Mouse (Mus musculus) megakaryocyte, adult 5-6 weeks (primary cell): Measurements from ENCODE around the gene Serpine2. TPM values are rescaled to one million over a fixed set of nuclear protein-coding genes. Genes with fewer than 3 reads are reported as not detected.

Experiments used
- ATAC-seq: 2 replicates; pipeline ENCODE4 v1.8.0; 2016; ENCODE audit warnings: mild to moderate bottlenecking, inconsistent platforms; ENCODE audit not compliant: poor library complexity, severe bottlenecking
- total RNA-seq, 2 experiments: library from RNA; stranded (forward) in 1 of 2; stranded (reverse) in 1 of 2; fragments of 153-499, 151-499 nt in 1 of 2; fragments of 221-1000, 200-1000 nt in 1 of 2; gene quantifications; 2 replicates each; pipeline versions ENCODE4 v1.2.3 to v1.2.4; 2015 to 2017

Gene Serpine2
- total RNA-seq, 2 experiments from 2014 or later: 3.3 to 6.4 TPM

GRCm38 (mm10) chr1:79819296-79819879 is 41.6 kb downstream of the Serpine2 start:
- no peak for ATAC-seq

- no peak for ATAC-seq
Observed at GRCm38 (mm10) chr1:79815446-79815845, 45.5 kb downstream of the Serpine2 start.

GRCm38 (mm10) chr1:79809447-79809846 is 51.5 kb downstream of the Serpine2 start:
- ATAC-seq: no peak

GRCm38 (mm10) chr1:79806865-79807264 is 54.1 kb downstream of the Serpine2 start:
- ATAC-seq: no peak

GRCm38 (mm10) chr1:79803614-79804013 is 57.4 kb downstream of the Serpine2 start:
- no peak for ATAC-seq

GRCm38 (mm10) chr1:79802858-79803427 is 58.0 kb downstream of the Serpine2 start:
- ATAC-seq: no peak

- ATAC-seq: no peak
Observed at GRCm38 (mm10) chr1:79797084-79797483, 63.9 kb downstream of the Serpine2 start.

GRCm38 (mm10) chr1:79786267-79786927 is 74.6 kb downstream of the Serpine2 start:
- peak; percentile 90 for ATAC-seq

- ATAC-seq: no peak
Observed at GRCm38 (mm10) chr1:79782433-79782832, 78.5 kb downstream of the Serpine2 start.

- ATAC-seq: no peak
Observed at GRCm38 (mm10) chr1:79778011-79778410, 83.0 kb downstream of the Serpine2 start.

- ATAC-seq: peak; percentile 99
Observed at GRCm38 (mm10) chr1:79775927-79776458, 85.0 kb downstream of the Serpine2 start, which contains the start of the genes Mrpl44 and Wdfy1. Gene Mrpl44 (plus strand): TSS chr1:79776018. Gene Wdfy1 (minus strand): TSS chr1:79776143.

GRCm38 (mm10) chr1:79774164-79774780 is 86.7 kb downstream of the Serpine2 start:
- no peak for ATAC-seq

- ATAC-seq: no peak; the same call in 1 of the 2 replicates
Observed at GRCm38 (mm10) chr1:79768231-79768630, 92.7 kb downstream of the Serpine2 start.

- no peak for ATAC-seq
Observed at GRCm38 (mm10) chr1:79764483-79764882, 96.5 kb downstream of the Serpine2 start.

GRCm38 (mm10) chr1:79764031-79764430 is 96.9 kb downstream of the Serpine2 start:
- no peak for ATAC-seq

- peak; percentile 57 for ATAC-seq
Observed at GRCm38 (mm10) chr1:79762282-79763250, 98.4 kb downstream of the Serpine2 start.

GRCm38 (mm10) chr1:79761917-79762271 is 99.1 kb downstream of the Serpine2 start:
- peak; percentile 7 for ATAC-seq

- peak; percentile 86 for ATAC-seq
Observed at GRCm38 (mm10) chr1:79761106-79761916, 99.7 kb downstream of the Serpine2 start.

GRCm38 (mm10) chr1:79760656-79761055 is 100.3 kb downstream of the Serpine2 start:
- ATAC-seq: no peak
